Mouse (Mus musculus) myocyte (in vitro differentiated cells): ENCODE results near the gene Cdc27. TPM values are rescaled to one million over a fixed set of nuclear protein-coding genes. Genes with fewer than 3 reads are reported as not detected.

Source experiments
- H3K27me3 ChIP-seq: one replicate; pipeline ENCODE4 v1.6.1; 2011; ENCODE audit not compliant: control insufficient read depth, insufficient read depth, insufficient read length
- H3K36me3 ChIP-seq: one replicate; pipeline ENCODE4 v1.6.1; 2011; ENCODE audit not compliant: control insufficient read depth, insufficient read depth
- H3K4me2 ChIP-seq: one replicate; pipeline ENCODE4 v1.6.1; 2011; ENCODE audit warnings: low read depth, control low read depth
- H3K4me3 ChIP-seq: one replicate; pipeline ENCODE4 v1.5.1; 2011; ENCODE audit warnings: mild to moderate bottlenecking, control low read depth, moderate library complexity
- H3K79me2 ChIP-seq: one replicate; pipeline ENCODE4 v1.6.1; 2011; ENCODE audit not compliant: control insufficient read depth, insufficient read depth
- H3ac ChIP-seq: one replicate; pipeline ENCODE4 v1.6.1; 2011; ENCODE audit not compliant: control insufficient read depth, insufficient read length
- CEBPB ChIP-seq: IDR thresholded peaks from 2 replicates; pipeline ENCODE4 v1.6.1; 2011; ENCODE audit warnings: mild to moderate bottlenecking, moderate library complexity; ENCODE audit not compliant: poor library complexity, insufficient read depth, severe bottlenecking
- E2F4 ChIP-seq: IDR thresholded peaks from one replicate; pipeline ENCODE4 v1.6.1; 2011; ENCODE audit warnings: mild to moderate bottlenecking, control low read depth, moderate library complexity; ENCODE audit not compliant: insufficient read depth
- MAX ChIP-seq: IDR thresholded peaks from one replicate; pipeline ENCODE4 v1.6.1; 2011; ENCODE audit warnings: low read depth, mild to moderate bottlenecking, control low read depth
- MYOD1 ChIP-seq, 3 experiments: IDR thresholded peaks; one replicate each; pipeline ENCODE4 v1.6.1; 2011; ENCODE audit warnings: control low read depth in 2 of 3, low read depth in 2 of 3, mild to moderate bottlenecking in 2 of 3, moderate library complexity in 1 of 3; ENCODE audit not compliant: insufficient read length in 2 of 3, control insufficient read depth in 1 of 3
- MYOG ChIP-seq, 3 experiments: IDR thresholded peaks; one replicate each; pipeline ENCODE4 v1.6.1; 2011; ENCODE audit warnings: control low read depth in 2 of 3, low read depth in 2 of 3, mild to moderate bottlenecking in 2 of 3; ENCODE audit not compliant: insufficient read length in 2 of 3, control insufficient read depth in 1 of 3, insufficient read depth in 1 of 3
- POLR2A ChIP-seq: IDR thresholded peaks from one replicate; pipeline ENCODE4 v1.6.1; 2011; ENCODE audit warnings: low read depth, mild to moderate bottlenecking, control low read depth, moderate library complexity; ENCODE audit not compliant: insufficient read length
- POLR2AphosphoS2 ChIP-seq: IDR thresholded peaks from one replicate; pipeline ENCODE4 v1.6.1; 2011; ENCODE audit warnings: low read depth, control low read depth; ENCODE audit not compliant: insufficient read length
- REST ChIP-seq: IDR thresholded peaks from one replicate; pipeline ENCODE4 v1.6.1; 2011; ENCODE audit warnings: mild to moderate bottlenecking, control low read depth, moderate library complexity; ENCODE audit not compliant: insufficient read depth, insufficient read length
- SRF ChIP-seq: IDR thresholded peaks from one replicate; pipeline ENCODE4 v1.6.1; 2011; ENCODE audit warnings: low read depth; ENCODE audit not compliant: control insufficient read depth, insufficient read length
- TCF12 ChIP-seq: IDR thresholded peaks from one replicate; pipeline ENCODE4 v1.6.1; 2011; ENCODE audit warnings: mild to moderate bottlenecking, control low read depth; ENCODE audit not compliant: poor library complexity, insufficient read depth, severe bottlenecking
- TCF3 ChIP-seq: IDR thresholded peaks from one replicate; pipeline ENCODE4 v1.6.1; 2011; ENCODE audit warnings: low read depth, control low read depth; ENCODE audit not compliant: insufficient read length
- USF1 ChIP-seq: IDR thresholded peaks from one replicate; pipeline ENCODE4 v1.6.1; 2011; ENCODE audit warnings: low read depth, mild to moderate bottlenecking, control low read depth, moderate library complexity
- polyA plus RNA-seq: library from polyadenylated mRNA; unstranded; fragments of >200 nt; fragmentation: generic; extraction: Trizol; gene quantifications from one replicate; pipeline ENCODE4 v1.2.1, GENCODE M21; 2012; ENCODE audit warnings: missing spikeins

Gene Cdc27
- 9.2 TPM for polyA plus RNA-seq

- no peaks in the 10 kb centered on the region for H3K27me3 ChIP-seq
- H3K4me3 ChIP-seq = peak within 1 kb of the TSS; percentile 97
- H3K79me2 ChIP-seq = peaks cover 47% of the 10 kb centered on the region
- H3K4me2 ChIP-seq = peak within 1 kb of the TSS; percentile 91
- H3ac ChIP-seq = peak within 1 kb of the TSS; percentile 67
- H3K36me3 ChIP-seq = peaks cover 7% of the 10 kb centered on the region
- TF ChIP-seq E2F4 = no peak
- no peak for TF ChIP-seq MYOG (IDR thresholded peaks at IDR 0.05; ENCODE audit: control insufficient read depth in 1 of 3, insufficient read depth in 1 of 3, insufficient read length in 2 of 3, low read depth in 2 of 3)
- TF ChIP-seq POLR2A = peak; percentile 73
- peak; percentile 79 for TF ChIP-seq POLR2AphosphoS2
- TF ChIP-seq REST = no peak
These were observed at the start of gene Cdc27, which contains the start of gene Myl4 for GRCm38 (mm10) chr11:104550406-104550974. Cdc27 (minus strand) TSS chr11:104550620. Myl4 (plus strand) TSS chr11:104550663.

GRCm38 (mm10) chr11:104599265-104599945 lies 49.0 kb upstream of the Cdc27 start:
- no peaks in the 10 kb centered on the region for H3K36me3 ChIP-seq
- TF ChIP-seq USF1 (no peak), MAX (no peak), REST (no peak), SRF (no peak)
- H3K4me2 ChIP-seq = no peak overlapping the region
- H3K27me3 ChIP-seq = no peaks in the 10 kb centered on the region
- H3K79me2 ChIP-seq = no peaks in the 10 kb centered on the region
- H3ac ChIP-seq = no peak overlapping the region
- no peak overlapping the region for H3K4me3 ChIP-seq

- no peak overlapping the region for H3K4me3 ChIP-seq
- no peaks in the 10 kb centered on the region for H3K79me2 ChIP-seq
- peak overlapping the region; percentile 64 for H3K4me2 ChIP-seq
- no peaks in the 10 kb centered on the region for H3K36me3 ChIP-seq
- no peaks in the 10 kb centered on the region for H3K27me3 ChIP-seq
- H3ac ChIP-seq = no peak overlapping the region
- TF ChIP-seq TCF3 = no peak
- TF ChIP-seq SRF = no peak
- no peak for TF ChIP-seq MYOD1 (IDR thresholded peaks at IDR 0.05; ENCODE audit: control insufficient read depth in 1 of 3, insufficient read length in 2 of 3, low read depth in 2 of 3)
- TF ChIP-seq POLR2A = no peak
- no peak for TF ChIP-seq TCF12
- no peak for TF ChIP-seq E2F4
- no peak for TF ChIP-seq MYOG (IDR thresholded peaks at IDR 0.05; ENCODE audit: control insufficient read depth in 1 of 3, insufficient read depth in 1 of 3, insufficient read length in 2 of 3, low read depth in 2 of 3)
- TF ChIP-seq POLR2AphosphoS2 = no peak
- no peak for TF ChIP-seq USF1
These were observed 45.9 kb upstream of the Cdc27 start for GRCm38 (mm10) chr11:104596365-104596764.

- Histone ChIP-seq H3K79me2 (no peaks in the 10 kb centered on the region), H3K4me3 (no peak overlapping the region), H3K4me2 (no peak overlapping the region), H3ac (no peak overlapping the region), H3K27me3 (no peaks in the 10 kb centered on the region), H3K36me3 (peaks cover 5% of the 10 kb centered on the region)
- TF ChIP-seq POLR2A (no peak), USF1 (no peak), TCF12 (no peak), MYOD1 (IDR thresholded peaks at IDR 0.05; ENCODE audit: control insufficient read depth in 1 of 3, insufficient read length in 2 of 3, low read depth in 2 of 3) (no peak), SRF (no peak), MAX (no peak), MYOG (IDR thresholded peaks at IDR 0.05; ENCODE audit: control insufficient read depth in 1 of 3, insufficient read depth in 1 of 3, insufficient read length in 2 of 3, low read depth in 2 of 3) (no peak), POLR2AphosphoS2 (no peak), TCF3 (no peak), REST (no peak), CEBPB (no peak), E2F4 (no peak)
These were observed 41.8 kb upstream of the Cdc27 start for GRCm38 (mm10) chr11:104592066-104592835.

- H3K36me3 ChIP-seq = peaks cover 5% of the 10 kb centered on the region
- no peak overlapping the region for H3K4me2 ChIP-seq
- no peak overlapping the region for H3K4me3 ChIP-seq
- H3ac ChIP-seq = no peak overlapping the region
- H3K27me3 ChIP-seq = no peaks in the 10 kb centered on the region
- TF ChIP-seq POLR2AphosphoS2 (peak; percentile 82), POLR2A (no peak)
- H3K79me2 ChIP-seq = no peaks in the 10 kb centered on the region
These were observed 39.7 kb upstream of the Cdc27 start for GRCm38 (mm10) chr11:104590148-104590547.
